Mouse (Mus musculus) B cell, adult (primary cell): ENCODE measurements around the gene Olfr8. TPM values are rescaled to one million over a fixed set of nuclear protein-coding genes. Genes with fewer than 3 reads are reported as not detected.

ENCODE experiments used
- total RNA-seq: library from RNA; stranded (reverse); gene quantifications from 4 replicates; pipeline ENCODE4 v1.2.4, GENCODE M21; 2023; ENCODE audit not compliant: inconsistent age

Gene Olfr8
- not detected in 4 replicates for total RNA-seq

GRCm38 (mm10) chr10:78950336-78950735 is at the start of gene Olfr8:
Olfr8 (plus strand) TSS chr10:78950636.

GRCm38 (mm10) chr10:78912871-78913270 is 37.6 kb upstream of the Olfr8 start, which contains the start of gene Olfr1354:
Olfr1354 (plus strand) TSS chr10:78913171.

GRCm38 (mm10) chr10:78963009-78963408 is 12.6 kb downstream of the Olfr8 start, which contains the start of gene Olfr1353:
Olfr1353 (plus strand) TSS chr10:78963309.

GRCm38 (mm10) chr10:78980750-78981149 is 30.3 kb downstream of the Olfr8 start, which contains the start of gene Olfr1352:
Olfr1352 (plus strand) TSS chr10:78981050.

Other genes with a start within 250 kb of the Olfr8 start
- not detected in 4 replicates for gene Casp14, start 232.3 kb upstream of the Olfr8 start, total RNA-seq
- gene Ccdc105, start 197.6 kb upstream of the Olfr8 start, total RNA-seq: not detected in 4 replicates
- not detected in 4 replicates for gene Slc1a6, start 170.1 kb upstream of the Olfr8 start, total RNA-seq
- not detected in 4 replicates for gene Olfr1356, start 98.5 kb upstream of the Olfr8 start, total RNA-seq
- not detected in 4 replicates for gene Olfr1355, start 75.1 kb upstream of the Olfr8 start, total RNA-seq
- not detected in 4 replicates for gene Olfr1354, start 37.5 kb upstream of the Olfr8 start, total RNA-seq
- gene Olfr1353, start 12.7 kb downstream of the Olfr8 start, total RNA-seq: not detected in 4 replicates
- gene Olfr1352, start 30.4 kb downstream of the Olfr8 start, total RNA-seq: not detected in 4 replicates
- gene Olfr1351, start 61.8 kb downstream of the Olfr8 start, total RNA-seq: not detected in 4 replicates
- gene Olfr57, start 78.1 kb downstream of the Olfr8 start, total RNA-seq: not detected in 4 replicates
- 16.5 to 18.3 TPM (median 17.7 TPM) in 4 replicates for gene 2610008E11Rik, start 147.0 kb downstream of the Olfr8 start, total RNA-seq
- gene Vmn2r80, start 198.1 kb downstream of the Olfr8 start, total RNA-seq: not detected in 4 replicates